Mouse (Mus musculus): ENCODE measurements around the gene Itga9.

Gene Itga9

DNA sequence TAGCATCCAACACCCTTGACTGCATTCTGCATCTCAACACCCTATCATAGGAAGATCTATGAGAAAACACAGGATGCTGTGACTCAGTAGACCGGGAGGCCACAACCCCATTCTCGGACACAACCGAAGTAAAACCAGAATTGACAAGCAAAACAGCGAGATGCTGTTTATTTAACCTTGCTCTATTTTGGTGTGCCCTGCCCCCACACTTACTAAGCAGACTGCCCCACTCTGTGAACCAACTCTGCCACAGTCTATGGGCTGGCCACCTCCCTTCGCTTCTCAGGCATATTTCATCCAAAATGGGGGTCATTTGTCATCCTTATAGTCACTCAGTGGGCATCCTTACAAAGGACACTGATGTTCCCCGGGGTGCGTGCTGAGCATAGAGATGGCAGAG, 160.5 kb downstream of the Itga9 start:
- DNase-seq (ENCODE audit: low spot score in 2 of 2) = no peak

DNA sequence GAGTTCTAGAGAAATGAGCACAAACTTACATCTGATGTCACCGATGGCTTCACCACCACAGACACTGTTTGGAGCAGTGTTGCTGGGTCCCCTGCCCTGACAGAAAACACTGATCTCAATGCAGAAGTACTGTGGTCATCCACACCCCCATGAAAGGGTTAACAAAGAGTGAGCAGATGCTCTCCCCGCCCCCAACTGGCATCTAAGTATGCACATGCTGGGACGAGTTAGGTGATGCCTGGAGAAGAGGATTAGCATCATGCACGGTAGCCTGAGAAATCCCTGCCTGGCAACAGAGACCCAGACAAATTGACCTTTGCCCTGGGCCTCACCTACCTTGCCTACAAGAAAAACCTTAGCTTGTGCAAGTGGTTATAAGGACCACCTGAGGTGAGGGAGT, 162.1 kb downstream of the Itga9 start:
- no peak for DNase-seq (ENCODE audit: low spot score in 2 of 2)

DNA sequence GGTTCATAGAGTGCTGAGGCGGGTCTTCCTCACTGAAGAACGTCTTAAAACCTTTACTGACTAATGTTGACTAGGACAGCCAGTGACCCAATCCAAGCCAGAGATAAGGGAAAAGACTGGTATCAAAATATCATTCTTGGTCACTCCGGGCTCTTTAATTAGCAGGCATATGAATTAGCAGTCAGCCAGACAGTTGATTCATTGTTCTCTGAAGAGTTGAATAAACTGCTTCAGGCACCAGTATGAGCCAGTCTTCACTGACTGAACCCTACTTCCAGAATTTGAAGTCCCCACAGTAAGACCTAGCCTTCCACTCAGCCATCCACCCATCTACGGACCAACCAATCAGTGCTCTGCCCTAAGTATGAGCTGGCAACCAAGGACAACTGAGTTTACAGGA, 163.9 kb downstream of the Itga9 start:
- no peak for DNase-seq (ENCODE audit: low spot score in 2 of 2)

DNA sequence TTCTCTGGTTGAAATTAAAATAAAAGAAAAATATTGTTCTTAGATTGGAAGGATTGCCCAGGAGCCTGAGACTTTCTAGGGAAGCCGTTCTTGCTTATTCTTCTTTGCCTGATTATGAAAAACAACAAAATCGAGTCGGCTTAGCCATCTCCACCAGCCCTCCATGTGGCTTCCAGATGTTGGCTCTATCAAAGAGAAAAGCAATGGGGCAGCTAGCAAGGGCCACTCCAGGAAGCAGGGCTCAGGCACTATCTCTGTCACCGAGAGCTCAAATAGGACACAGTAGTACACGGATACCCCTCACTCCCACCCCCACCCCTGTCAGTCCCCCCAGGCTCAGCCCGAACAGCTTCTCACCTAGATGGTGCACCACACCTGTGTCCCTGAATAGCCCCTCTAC, 168.2 kb downstream of the Itga9 start:
- no peak for DNase-seq (ENCODE audit: low spot score in 2 of 2)

DNA sequence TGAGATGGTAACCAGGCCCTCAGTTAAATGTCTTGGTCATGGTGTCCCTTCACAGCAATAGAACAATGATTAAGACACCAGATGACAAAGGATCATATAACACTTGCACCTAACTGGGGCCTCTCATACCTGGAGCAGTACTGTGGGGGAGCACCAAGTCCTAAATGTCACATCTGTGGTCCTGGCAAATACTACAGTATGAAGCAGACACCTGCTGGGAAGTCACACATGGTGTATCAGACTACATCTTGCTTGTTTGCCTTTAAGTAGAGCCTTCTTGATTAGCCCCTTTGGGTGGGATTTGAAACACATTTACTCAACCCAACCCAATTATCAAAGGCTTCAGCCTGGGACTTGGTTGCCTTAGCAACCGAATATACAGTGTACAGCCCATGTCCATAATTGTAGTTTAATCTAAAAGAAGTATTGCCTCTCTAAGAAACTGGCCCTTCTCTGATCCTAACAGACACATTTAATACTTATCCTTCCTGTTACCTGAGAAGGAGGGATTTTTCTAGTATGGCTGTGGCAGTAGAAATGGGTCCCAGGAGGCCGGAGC, 170.5 kb downstream of the Itga9 start:
- no peak for DNase-seq (ENCODE audit: low spot score in 2 of 2)

DNA sequence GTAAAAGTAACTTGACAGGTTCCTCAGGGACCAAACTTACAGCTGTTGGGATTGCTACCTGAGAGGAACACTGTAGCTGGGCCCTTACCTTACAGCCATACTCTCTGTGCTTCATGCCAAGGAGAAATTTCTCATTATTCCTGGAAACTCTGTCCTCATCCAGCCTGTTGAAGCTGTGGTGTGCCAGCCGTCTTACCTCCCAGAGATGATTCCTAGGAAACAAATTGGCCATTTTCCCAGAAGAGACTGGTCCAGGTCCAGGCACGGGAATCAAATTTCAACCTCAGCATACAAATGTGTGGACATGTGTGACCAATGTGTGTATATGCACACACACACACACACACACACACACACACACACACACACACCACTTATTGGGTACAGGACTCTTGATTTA, 172.1 kb downstream of the Itga9 start:
- no peak for DNase-seq (ENCODE audit: low spot score in 2 of 2)

DNA sequence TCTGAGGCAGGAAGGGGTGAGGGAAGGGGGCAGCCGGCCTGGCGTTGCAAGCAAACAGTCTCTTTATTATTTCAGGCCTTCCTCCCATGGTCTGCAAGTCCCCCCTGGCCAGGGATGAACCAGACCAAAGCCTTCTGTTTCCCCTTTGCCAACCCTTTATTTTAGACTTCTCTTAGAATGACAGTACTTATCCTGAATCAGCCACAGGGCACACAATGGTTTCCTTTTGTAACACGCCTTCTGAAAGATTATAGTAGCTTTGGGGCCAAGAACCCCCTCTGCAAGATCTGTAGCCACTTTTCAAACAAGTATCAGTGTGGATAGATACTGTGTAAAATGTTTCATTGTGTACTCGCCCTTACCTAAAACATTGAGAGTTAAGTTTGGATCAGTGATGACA, 178.1 kb downstream of the Itga9 start:
- no peak for DNase-seq (ENCODE audit: low spot score in 2 of 2)

DNA sequence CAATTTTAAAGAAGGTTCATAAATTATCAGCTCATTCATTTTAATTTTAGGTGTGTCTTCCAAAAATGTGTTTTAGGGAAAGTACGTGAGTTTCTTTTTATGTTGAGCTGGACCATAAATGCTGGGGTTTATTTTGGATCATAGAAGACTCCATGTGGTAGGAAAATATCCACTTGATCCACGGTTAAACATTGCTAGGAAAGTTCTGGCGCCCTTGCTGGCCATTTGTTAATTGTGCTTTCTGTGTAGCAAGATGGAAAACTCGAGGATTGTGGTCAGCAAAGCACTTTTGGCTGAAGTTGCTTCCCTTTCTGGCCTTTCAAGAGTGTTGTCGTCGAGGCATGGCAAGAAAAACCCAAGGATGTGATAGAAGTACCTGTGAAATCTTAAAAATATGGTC, 179.3 kb downstream of the Itga9 start:
- no peak for DNase-seq (ENCODE audit: low spot score in 2 of 2)

DNA sequence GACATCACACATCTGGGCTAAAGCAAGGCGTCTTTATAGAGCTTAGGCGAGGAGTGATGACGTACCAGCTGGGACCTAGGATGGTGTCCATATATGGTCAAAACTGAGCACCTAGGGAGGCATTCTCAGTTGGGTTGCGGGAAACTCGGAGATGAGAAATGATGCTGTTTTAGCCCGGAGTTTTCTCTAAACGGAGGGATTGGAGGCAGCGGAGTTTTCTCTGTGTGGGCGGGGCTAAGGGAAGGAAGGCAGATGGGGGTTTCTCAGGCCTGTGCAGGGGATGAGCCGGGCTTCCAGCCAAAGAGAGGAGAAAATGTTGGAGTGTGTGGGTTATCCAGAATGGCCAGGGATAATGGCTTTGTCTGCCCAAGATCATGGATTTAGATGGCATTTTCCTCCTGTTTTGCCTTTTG, 182.4 kb downstream of the Itga9 start:
- peak in 1 of 2 experiments; percentile 56 for DNase-seq (ENCODE audit: low spot score in 2 of 2)

DNA sequence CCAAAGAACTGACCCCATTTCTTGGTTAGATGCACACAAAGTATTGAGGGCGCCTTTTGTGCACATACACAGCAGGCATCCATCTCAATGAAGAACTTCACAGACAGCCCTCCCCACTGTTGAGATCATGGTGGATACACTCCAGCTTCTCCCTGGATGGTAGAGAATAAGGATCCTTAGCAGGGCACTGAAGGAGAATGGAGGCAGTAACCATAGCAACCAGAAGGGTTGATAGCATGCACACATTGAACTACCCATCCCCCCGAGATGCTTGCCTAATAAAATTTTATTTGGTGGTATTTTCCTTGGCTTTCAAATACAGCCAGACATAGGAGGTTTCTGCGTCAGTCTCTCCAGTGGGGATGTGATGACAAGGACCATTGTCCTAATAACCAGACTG, 184.7 kb downstream of the Itga9 start:
- no peak for DNase-seq (ENCODE audit: low spot score in 2 of 2)

DNA sequence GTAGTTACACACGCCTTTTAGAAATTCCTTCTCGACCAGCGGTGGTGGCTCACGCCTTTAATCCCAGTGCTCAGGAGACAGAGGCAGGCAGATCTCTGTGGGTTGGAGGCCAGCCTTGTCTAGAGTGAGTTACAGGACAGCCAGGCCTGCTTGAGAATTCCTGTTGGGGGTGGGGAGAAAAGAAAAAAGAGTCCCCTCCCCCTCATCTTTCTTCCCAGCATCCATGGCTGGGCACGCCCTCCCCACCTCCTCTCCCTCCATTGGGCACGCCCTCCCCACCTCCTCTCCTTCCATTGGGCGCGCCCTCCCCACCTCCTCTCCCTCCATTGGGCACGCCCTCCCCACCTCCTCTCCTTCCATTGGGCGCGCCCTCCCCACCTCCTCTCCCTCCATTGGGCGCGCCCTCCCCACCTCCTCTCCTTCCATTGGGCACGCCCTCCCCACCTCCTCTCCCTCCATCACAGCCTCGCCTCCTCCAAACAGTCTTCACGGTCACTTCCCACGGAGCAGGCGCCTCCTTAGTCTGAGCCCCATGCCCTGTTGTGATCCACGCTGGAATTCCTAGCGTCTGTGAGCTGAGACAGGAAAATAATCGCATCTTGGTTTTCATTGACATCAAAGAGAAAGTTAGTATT, 186.8 kb downstream of the Itga9 start:
- no peak for DNase-seq (ENCODE audit: low spot score in 2 of 2)

DNA sequence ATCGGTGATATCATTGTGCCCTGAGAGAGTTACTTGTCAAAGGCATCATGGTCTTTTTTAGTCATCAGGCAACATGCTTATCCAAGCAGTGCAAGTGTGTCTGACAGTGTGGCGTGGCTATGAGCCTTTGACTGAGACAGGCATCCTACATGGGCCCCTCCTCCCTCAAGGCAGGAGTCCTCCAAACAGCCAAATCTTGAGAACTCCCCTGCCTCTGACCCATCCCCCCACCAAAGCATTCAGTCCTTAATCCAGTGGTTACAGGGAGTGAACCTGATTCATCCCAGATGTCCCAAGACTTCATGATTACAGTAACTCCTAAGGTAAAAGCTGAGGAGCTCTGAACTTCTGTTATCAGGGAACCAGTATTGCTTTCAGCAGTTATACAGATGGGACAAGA, 188.2 kb downstream of the Itga9 start:
- no peak for DNase-seq (ENCODE audit: low spot score in 2 of 2)

DNA sequence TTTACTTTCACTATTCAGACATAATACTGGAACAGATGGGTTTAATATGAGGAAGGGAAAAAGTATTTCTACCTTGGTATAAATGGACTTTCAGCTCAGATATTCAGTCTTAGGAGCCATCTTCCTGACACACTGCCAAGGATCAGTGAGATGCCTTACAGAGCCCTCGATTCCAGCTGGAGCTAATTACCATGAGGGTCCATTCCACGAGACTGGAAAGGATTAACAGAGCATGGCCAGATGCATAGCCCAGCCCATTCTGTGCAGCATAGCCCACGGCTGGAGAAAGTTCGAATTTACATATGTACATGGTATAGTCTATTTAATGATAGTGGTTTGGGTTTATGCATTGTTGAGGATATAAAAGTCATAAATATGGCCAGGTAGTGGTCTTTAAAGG, 188.8 kb downstream of the Itga9 start:
- DNase-seq (ENCODE audit: low spot score in 2 of 2) = no peak

DNA sequence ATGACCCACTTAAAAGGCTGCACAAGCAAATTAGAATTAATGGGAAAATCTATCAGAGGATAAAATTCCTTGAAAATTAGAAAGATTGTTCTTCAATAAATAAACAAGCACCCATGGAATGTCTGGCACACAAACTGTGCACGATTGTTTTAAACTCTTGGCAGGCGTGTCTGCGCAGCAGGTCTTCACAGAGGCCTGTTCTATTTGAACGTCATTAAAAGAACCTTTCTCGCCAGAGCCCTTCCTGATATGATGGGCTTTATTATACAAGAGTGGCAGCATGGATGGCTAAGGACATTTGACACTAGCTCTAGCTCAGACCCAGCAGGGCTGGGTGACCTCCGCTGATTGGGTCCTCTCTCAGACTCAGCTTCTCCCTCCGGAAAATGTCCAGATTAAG, 192.6 kb downstream of the Itga9 start:
- DNase-seq (ENCODE audit: low spot score in 2 of 2) = peak in 1 of 2 experiments; percentile 5

DNA sequence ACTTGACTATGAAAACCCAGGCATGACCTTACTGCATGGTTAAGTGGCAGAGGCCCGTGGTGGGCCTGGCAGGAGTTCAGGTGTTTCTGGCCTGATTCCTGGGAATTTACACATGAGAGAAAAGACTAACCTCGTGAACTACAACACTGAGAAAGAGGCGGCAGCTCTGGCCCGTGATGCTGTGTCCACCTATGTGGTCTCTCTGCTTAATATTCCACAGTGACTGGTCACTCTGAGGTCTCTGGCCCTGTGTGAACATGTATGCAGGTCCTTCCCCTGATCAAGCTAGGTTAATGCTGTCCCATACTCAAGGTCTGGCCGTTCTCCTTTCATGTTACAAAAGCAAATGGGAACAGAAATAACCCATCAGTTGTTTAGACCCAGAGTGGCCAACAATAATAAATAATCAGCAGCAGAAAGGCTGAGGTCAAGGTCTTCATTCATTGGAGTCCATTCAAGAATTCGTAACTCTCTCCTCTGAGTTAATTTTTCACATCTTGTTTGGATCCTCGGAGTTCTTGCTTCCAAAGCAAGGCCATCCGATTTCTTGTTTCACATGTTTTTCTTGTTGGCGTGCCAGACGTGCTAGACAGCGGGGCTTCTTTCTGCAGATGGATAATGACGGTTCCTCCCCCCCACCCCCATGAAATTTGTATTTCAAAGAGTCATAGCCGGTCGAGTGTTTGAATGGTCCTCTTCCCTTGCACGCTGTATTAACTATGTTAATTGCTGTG, 194.9 kb downstream of the Itga9 start:
- no peak for DNase-seq (ENCODE audit: low spot score in 2 of 2)

DNA sequence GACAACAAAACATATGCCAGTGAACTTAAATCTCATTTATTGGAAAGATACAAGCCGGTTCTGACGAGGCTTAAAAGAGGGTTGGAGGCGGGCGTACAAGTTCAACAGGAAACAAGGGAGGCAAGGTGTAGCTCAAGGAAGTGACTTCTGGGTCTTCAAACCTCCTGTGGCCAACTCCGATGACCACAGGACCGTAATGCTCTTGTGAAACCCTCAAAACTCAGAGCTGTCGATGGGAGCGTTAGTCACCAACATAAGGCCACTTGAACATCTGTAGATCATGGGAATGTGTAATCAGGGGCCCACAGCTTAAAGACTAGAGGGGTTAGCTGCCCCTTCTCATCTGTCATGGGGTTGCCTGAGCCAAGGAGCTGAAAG, 195.4 kb downstream of the Itga9 start:
- no peak for DNase-seq (ENCODE audit: low spot score in 2 of 2)

DNA sequence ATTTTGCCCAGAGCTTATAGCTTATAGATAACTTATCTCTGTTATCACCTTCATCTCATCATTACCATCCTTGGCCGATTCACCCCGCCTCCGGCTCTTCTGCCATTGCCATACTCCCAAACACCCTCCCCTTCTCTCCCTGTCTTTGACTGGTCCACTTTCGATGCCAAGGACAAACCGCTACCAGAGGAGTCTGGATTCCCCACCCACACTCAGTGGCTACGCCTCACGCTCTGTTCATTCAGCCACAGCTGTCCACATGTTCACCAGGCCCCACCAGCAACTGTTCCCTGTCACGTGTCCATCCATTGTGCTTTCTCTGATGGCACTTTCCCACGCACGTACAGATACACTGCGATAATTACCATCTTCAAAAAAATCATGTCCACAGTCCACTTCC, 195.9 kb downstream of the Itga9 start:
- DNase-seq (ENCODE audit: low spot score in 2 of 2) = no peak

DNA sequence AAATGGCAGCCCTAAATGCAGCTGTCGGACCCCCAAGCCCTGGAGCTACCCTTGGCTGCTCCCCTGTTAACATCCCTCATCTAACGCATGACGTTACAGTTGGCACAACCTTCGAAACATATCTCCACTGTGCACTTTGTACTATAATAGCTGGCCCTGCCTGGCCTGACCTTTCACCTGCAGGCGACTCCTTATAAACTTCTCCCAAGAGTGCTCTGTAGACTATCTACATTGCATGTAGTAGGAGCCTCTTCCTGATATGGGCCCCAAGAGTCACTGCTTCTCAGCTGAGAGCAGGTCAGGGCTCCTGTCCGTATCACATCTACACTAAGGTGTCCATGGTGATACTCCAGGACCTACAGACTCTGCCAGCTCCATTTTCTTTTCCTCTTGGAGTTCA, 199.2 kb downstream of the Itga9 start:
- DNase-seq (ENCODE audit: low spot score in 2 of 2) = no peak

DNA sequence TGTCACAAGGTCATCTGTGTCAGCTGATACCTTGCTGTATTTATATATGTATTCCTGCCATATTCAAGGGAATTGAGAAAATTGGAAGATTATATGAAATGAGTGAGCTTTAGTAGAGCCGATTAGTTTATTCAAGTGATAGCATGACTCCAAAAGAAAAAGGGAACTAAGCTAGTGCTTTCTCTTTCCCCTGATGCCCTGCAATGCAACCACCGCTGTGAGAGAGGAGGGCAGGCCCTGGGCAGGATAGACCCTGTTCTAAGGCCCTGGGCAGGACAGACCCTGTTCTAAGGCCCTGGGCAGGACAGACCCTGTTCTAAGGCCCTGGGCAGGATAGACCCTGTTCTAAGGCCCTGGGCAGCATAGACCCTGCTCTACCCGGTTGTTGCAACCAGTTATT, 201.2 kb downstream of the Itga9 start:
- no peak for DNase-seq (ENCODE audit: low spot score in 2 of 2)

DNA sequence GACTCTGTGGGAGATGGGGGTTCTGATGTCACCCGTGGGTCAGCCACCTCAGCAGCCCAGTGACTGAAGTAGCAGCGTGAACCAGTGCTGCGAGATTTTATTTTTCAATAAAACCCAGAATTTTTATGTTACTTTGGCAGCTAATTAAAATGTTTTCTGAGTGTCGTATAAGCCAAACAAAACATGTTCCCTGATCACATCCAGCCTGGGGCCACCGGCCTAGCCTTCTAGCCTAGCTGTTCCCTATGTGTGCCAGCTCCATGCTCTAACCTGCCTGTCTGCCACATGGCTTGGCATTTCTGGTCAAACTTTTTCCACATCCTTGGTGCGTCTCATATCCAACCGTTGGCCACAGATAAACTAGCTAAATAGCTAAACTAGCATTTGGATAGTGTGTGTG, 205.7 kb downstream of the Itga9 start:
- no peak for DNase-seq (ENCODE audit: low spot score in 2 of 2)

DNA sequence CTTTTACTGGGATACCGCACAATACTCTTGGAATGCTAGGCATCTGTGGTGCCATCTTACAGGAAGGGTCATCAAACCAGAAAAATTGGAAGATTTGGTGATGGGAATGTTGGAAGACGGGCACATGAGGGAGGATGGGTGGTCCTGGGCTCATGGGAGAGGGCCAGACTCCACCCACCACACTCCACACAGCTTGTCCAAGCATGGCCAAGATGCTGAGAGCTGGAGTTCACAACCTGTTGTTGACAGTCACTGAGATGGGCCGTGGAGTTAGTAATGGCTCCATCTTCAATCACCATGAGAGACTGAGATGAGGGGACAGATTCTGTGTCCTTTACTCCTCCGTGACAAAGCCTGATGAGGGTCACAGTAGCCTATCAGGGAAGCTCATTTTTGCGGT, 207.0 kb downstream of the Itga9 start:
- DNase-seq (ENCODE audit: low spot score in 2 of 2) = no peak

DNA sequence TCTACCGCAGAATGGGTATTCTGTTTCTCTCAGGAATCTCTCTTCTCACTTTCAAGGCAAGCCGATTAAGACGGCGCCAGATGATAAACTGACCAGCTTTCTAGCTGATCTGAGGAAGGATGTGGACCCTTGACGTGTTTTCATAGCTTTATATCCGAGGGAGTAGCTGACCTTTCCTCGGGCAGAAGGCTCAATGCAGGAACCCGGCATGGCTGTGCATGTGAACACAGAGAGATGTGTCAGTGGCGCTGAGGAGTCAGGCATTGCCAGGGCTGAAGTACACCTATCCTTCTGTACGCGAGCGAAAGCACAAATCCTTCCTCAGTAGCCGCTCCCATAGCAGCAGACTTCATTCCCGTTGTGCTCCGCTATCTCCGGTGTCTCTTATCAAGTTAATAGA, 207.6 kb downstream of the Itga9 start:
- DNase-seq (ENCODE audit: low spot score in 2 of 2) = no peak

DNA sequence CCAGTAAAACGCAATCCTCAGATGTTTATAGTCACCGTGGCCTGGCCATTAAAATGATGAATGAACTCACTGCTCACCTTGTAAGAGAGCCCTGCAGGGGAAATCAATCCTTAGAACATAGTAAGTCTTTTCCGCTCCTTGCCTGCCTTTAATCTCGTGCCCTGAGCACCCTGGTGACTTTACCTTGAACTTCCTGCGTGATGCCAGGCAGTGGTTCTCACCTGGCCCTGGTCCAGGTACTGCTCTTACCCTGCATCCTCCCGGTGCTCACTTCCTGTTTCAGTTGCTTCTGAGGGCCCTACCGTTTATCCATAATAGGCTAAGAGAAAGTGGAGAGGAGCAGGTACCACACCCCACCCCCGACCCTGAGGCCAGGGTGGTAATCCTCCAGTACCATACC, 208.0 kb downstream of the Itga9 start:
- no peak for DNase-seq (ENCODE audit: low spot score in 2 of 2)

DNA sequence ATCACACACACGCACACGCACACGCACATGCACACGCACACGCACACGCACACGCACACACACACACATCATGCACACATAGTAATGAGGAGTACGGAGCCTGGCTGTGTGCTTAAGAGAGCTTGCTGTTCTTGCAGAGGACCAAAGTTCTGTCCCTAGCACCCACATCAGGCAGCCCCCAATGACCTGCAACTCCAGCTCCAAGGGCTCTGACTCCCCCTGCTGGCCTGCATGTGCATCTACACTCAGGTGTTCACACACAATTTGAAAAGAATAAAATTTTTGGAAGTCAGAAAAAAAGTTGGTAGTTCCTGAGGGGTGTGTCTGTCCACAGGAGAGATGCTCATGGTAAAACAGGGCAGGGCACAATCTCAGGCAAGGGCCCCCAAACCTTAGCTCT, 209.1 kb downstream of the Itga9 start:
- no peak for DNase-seq (ENCODE audit: low spot score in 2 of 2)

Measured in left cerebral cortex, adult 9 months (tissue).